Mouse (Mus musculus) brain, embryonic 14.5 days (tissue): ENCODE measurements at regions not wholly inside any gene's neighbourhood (a gene's known extent, or its start where the extent isn't known, plus 50 kb on each side); places are given as distances from the start of the nearest gene placed in this dataset.

Experiments
- DNase-seq: peaks from one replicate; pipeline ENCODE4 v3.0.0-alpha.2; 2011; ENCODE audit warnings: low read depth
- CTCF ChIP-seq: fragments of 200-500 bp; IDR thresholded peaks from 2 replicates; pipeline ENCODE4 v1.5.1; 2012; ENCODE audit warnings: inconsistent platforms, mild to moderate bottlenecking, moderate library complexity, borderline replicate concordance; ENCODE audit not compliant: insufficient read depth, insufficient read length; ENCODE audit errors: extremely low read depth
- POLR2A ChIP-seq: fragments of 200-500 bp; IDR thresholded peaks from 2 replicates; pipeline ENCODE4 v1.6.1; 2012; ENCODE audit warnings: mild to moderate bottlenecking, inconsistent platforms, borderline replicate concordance; ENCODE audit not compliant: poor library complexity, insufficient read depth, insufficient read length, severe bottlenecking; ENCODE audit errors: extremely low read depth

DNA sequence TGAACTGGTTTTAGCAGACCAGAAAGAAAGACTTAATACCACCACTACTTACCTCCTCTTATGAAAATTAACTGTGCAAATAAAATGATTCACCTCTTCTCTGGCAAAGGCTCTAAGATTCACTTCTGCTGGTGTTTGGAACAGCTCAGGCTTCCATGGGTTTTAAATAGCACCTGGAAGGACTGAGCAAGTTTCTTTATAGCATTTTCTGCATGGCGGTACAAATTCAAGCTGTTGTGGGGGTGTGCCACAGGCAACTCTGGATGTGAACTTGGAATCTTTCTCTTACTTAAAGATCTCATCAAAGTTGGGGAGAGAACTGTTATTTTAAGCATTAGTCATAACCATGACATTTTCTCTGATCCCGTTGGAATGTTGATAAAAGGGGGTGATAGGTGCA is 350.1 kb upstream of the Cd180 start:
- TF ChIP-seq POLR2A = no peak
- TF ChIP-seq CTCF = no peak
- no peak for DNase-seq

GRCm38 (mm10) chr13:102344606-102345269 is 348.6 kb upstream of the Cd180 start:
- DNase-seq = peak; percentile 80
- no peak for TF ChIP-seq CTCF
- no peak for TF ChIP-seq POLR2A

- no peak for DNase-seq
- TF ChIP-seq CTCF (no peak), POLR2A (no peak)
These were observed 343.9 kb upstream of the Cd180 start for GRCm38 (mm10) chr13:102349493-102349892.

DNA sequence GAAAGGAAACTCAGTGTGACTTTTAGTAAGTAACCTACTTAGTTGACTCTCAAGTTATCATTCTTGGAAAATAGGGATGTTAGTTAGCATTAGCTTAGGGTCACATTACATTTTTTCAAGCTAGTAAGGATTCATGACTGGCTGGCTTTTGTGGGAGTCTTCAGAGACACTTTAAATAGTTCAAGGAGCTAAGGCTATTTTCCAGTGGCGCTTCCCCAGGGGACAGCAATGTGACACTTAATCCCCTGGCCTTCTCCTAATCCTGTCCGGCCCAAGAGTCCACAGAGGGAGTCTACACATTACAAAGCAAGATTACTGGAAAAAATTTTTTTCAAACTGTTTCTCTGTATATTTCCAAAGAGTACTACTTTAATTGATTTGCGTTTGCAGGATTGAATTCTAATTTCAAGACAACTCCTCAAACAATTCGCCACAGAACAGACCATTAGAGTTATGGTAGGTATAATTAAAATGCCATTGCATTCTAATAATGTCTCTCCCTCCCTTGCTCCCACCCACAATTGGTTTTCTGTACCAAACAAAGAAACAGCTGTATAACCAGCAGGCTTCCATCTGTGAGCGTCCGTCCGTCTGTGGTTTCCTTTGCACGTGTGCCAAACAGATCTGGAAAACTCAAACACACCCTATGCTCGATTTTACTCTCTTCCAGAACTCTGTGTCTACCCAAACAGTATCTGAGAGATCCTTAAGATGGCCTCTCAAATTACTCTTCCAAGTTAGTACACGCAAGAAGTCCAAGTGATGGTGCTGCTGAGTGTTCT is 341.1 kb upstream of the Cd180 start:
- no peak for TF ChIP-seq CTCF
- DNase-seq = peak; percentile 33

DNA sequence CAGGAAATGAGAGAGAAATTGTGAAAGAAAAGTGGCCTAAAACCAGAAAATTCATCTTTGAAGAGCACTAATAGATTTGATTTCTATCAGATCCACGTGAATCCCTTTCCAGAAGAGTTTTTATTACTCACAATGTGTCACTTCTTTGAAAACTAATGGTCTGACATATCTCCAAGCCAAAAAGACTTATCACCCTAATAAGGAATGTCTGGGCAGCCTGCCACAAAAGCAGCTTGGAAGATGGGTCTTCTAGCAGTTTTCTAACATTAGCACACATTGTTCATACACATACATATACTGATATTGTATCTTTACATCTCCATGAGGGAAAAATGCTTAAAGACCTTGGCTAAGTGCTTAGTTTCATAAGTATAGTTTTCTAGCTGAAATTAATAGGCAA is 337.8 kb upstream of the Cd180 start:
- peak; percentile 64 for DNase-seq
- TF ChIP-seq POLR2A (no peak), CTCF (no peak)

DNA sequence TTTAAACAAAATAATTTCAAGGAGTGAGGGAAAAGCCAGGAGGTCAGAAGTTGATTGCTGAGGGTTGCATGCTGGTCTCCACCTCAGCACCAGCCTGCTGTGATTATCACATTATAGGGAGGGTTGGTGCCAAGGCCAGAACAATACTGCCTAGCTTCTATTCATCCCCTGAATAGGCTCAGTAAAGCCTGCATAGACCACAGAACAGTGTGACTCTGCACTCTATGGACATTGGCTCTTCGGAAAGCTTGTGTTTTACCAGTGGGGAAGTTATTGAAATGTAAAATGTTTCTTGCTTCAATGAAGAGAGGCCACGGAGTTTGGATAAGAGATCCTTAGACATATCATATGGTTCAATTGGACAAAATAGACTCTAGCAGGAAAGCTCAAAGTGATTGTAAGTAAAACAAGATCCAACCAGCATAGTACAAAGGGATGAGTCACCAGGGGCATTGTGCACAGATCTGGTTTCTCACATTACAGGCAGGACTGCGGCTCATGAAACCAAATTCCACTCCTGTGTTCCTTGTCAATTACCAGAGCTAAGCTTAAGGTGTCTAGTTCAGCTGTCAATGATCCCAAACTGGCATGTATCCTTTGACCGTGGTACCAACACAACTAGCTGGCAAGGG is 320.8 kb upstream of the Cd180 start:
- peak; percentile 72 for DNase-seq

GRCm38 (mm10) chr13:102380667-102381066 is 312.7 kb upstream of the Cd180 start:
- TF ChIP-seq POLR2A (no peak), CTCF (no peak)
- no peak for DNase-seq

More for the DNA sequence above, 320.8 kb upstream of the Cd180 start:
- no peak for TF ChIP-seq POLR2A
- no peak for TF ChIP-seq CTCF

- no peak for TF ChIP-seq CTCF
- no peak for TF ChIP-seq POLR2A
- no peak for DNase-seq
These were observed 301.4 kb upstream of the Cd180 start for GRCm38 (mm10) chr13:102391911-102392310.

DNA sequence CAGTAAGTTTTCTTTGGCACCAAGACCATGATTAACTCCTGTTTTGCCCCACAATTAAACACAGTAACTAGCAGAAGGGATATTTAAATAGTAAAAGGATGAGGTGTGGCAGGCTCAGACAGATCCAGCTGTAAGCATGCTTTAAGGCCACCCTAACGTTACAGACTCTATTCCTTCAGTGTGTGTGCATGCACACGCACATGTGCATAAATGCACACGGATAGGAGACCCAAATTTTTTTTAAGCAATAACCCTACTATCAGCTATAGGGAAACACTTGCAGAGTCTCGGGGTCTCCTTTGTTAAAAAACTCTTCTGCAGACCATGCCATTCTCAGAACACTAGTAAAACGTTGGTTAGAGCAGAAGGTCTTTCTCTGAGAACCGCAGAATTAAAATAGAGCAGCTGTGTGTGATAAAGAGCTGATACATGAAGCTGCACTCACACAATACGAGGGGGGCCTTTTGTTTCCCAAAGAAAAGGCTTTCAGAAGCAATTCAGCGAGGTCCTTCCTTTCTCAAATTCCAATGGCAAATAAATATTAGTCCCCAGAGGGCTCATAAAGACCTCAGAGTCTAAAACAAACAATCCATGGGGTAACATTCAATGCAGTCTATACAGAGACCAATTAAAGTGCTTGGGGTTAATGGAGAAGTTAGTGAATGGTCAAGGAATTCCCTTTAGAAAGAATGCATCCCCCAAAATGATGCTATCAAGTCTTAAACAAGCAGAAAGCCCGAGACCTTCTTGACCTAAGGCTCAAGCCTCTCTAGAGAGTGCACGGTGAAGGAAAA is 300.3 kb upstream of the Cd180 start:
- TF ChIP-seq CTCF (no peak), POLR2A (no peak)
- peak; percentile 47 for DNase-seq

DNA sequence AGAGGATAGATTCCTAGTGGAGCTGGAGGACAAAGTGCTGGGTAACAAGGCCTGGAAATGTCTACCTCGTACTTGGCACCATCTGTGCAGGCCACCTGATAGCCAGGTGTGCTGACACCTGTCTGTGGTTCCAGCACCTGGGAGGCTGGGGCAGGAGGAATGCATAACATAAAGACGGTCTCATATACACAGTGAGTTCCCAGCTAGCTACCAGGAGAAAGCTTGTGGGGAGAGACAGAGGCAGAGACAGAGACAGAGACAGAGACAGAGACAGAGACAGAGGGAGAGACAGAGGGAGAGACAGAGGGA is 299.7 kb upstream of the Cd180 start:
- TF ChIP-seq CTCF (no peak), POLR2A (no peak)
- no peak for DNase-seq

DNA sequence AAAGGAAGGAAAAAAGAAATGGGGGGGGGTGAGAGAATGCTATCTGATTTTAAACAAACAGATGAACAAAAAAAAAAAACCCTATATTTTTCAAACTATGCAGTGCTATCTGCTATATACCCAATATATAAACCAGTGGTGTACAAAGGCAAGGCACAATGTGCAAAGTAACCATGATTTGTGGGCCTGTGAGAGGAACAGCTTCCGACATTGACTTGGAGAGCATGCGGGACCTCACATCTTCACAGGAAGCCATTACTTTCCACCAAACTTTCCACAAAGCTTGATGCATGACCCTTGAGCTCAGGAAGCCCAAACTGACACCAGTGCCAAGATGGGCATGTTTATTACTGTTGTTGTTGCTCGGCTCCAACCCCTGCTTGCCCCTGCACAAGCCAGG is 299.3 kb upstream of the Cd180 start:
- DNase-seq = no peak
- no peak for TF ChIP-seq POLR2A
- no peak for TF ChIP-seq CTCF

DNA sequence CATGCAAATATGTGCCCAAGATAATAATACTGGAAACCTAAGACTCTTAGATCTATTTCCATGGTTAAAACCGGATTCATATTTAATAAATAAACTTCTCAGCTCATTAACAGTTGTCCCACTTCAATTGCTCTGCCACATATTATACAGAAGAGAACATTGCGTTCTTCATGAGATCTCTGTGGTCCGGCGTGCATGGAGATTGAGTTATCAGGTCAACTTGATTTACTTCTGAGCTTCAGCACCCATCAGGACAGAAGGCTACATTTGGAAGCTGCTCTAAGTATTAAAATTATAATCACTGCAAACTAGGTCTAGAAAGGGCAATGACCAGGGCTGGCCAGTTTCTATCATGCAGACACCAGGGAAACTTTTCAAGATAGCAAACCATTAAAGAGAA is 295.9 kb upstream of the Cd180 start:
- TF ChIP-seq POLR2A (no peak), CTCF (no peak)

More for the DNA sequence above, 295.9 kb upstream of the Cd180 start:
- no peak for DNase-seq
